ENCODE assay signal across 20 mouse cellular contexts in the genomic region with DNA sequence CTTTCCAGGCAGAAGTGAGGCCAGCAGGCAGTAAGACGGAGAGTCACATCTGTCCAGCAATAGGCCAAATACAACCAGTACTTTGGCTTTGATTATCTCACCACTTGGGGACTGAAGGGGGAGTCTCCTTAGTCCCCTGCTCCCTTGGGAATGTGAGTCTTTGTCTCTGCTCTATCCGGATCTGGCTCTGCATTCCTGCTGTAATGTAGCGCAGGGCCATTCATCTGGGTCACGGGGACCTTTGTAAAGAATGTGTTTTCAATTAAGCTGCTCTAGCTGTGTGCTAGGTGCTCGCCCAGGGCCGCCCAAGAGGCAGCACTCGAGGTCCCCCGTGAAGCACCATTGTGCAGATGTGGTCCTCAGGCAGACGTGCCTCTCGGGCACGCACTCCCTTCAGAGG. TPM values are rescaled to one million over a fixed set of nuclear protein-coding genes. Genes with fewer than 3 reads are reported as not detected.
DNase-seq lines count a peak whose midpoint lies in the region; ATAC-seq and TF ChIP-seq lines count a peak whose summit lies in the region.
"Had no signal": no experiment of that assay in that cellular context is flagged by ENCODE, and none has a peak within 500 bp of the region (broad histone marks: within the 10 kb centered on the region; RNA-seq: fewer than 3 reads in every experiment).

No protein-coding gene starts in this region.

- no peaks in the 10 kb centered on the region for H3K9me3 ChIP-seq in midbrain, embryonic 13.5 days
- no peaks in the 10 kb centered on the region for H3K9me3 ChIP-seq in midbrain, embryonic 16.5 days (replicated peaks; ENCODE audit: control insufficient read depth, low read length, poor library complexity, severe bottlenecking)
- H3K9me3 ChIP-seq in embryonic facial prominence, embryonic 11.5 days (replicated peaks; ENCODE audit: control insufficient read depth, low read length): no peaks in the 10 kb centered on the region
- no peaks in the 10 kb centered on the region for H3K9me3 ChIP-seq in hindbrain, embryonic 13.5 days
- H3K9me3 ChIP-seq: heart, embryonic 15.5 days had no signal

- peaks cover 10% of the 10 kb centered on the region; the same call in 1 of the 2 replicates for H3K27me3 ChIP-seq in midbrain, embryonic 13.5 days
- H3K27me3 ChIP-seq in midbrain, embryonic 16.5 days (ENCODE audit: control insufficient read depth, insufficient read depth, low read depth, low read length): no peaks in the 10 kb centered on the region
- H3K27me3 ChIP-seq in embryonic facial prominence, embryonic 11.5 days (ENCODE audit: control insufficient read depth, insufficient read depth, low read length): no peaks in the 10 kb centered on the region
- peaks cover 50% of the 10 kb centered on the region for H3K27me3 ChIP-seq in hindbrain, embryonic 13.5 days
- H3K27me3 ChIP-seq in kidney, adult 2 months (replicated peaks; ENCODE audit: control insufficient read depth, insufficient read depth, low read length): no peaks in the 10 kb centered on the region

- DNase-seq in embryonic facial prominence, embryonic 11.5 days (ENCODE audit: low spot score): peak; percentile 63
- DNase-seq in kidney, adult 2 months: no peak
- DNase-seq in left cerebral cortex, adult 18-20 months (ENCODE audit: low spot score in 2 of 2): no peak
- DNase-seq in cerebellum, postnatal 10 days: no peak
- DNase-seq: adrenal gland, adult 2 months; cerebellum, postnatal 36 days; kidney, postnatal 25 days; right cerebral cortex, postnatal 25 days; thymus, postnatal 14 days had no signal

- H3K27ac ChIP-seq in midbrain, embryonic 13.5 days: no peak overlapping the region
- no peak overlapping the region for H3K27ac ChIP-seq in midbrain, embryonic 16.5 days (ENCODE audit: low read length)
- H3K27ac ChIP-seq in embryonic facial prominence, embryonic 11.5 days (replicated peaks; ENCODE audit: low read depth, low read length): no peak overlapping the region
- no peak overlapping the region for H3K27ac ChIP-seq in hindbrain, embryonic 13.5 days
- no peak overlapping the region for H3K27ac ChIP-seq in kidney, adult 2 months (ENCODE audit: insufficient read depth, low read depth, low read length)
- H3K27ac ChIP-seq: heart, embryonic 15.5 days; left cerebral cortex, adult 2 months had no signal

- no peak for TF ChIP-seq POLR2A in kidney, adult 2 months (IDR thresholded peaks at IDR 0.05; ENCODE audit: low read depth, low read length)

- ATAC-seq in midbrain, embryonic 13.5 days: peak; percentile 56
- ATAC-seq in midbrain, embryonic 16.5 days: no peak; the same call in 1 of the 2 replicates
- ATAC-seq in embryonic facial prominence, embryonic 11.5 days (replicated peaks; ENCODE audit: insufficient number of reproducible peaks, low FRiP score, low TSS enrichment, low read depth): peak; percentile 73; the same call in 1 of the 2 replicates
- ATAC-seq in hindbrain, embryonic 13.5 days (ENCODE audit: low FRiP score): 0 out of 2 replicates have a peak, but pooled peaks have one; percentile 17
- ATAC-seq: intestine, embryonic 16.5 days had no signal

- TF ChIP-seq CTCF in kidney, adult 2 months (conservative IDR thresholded peaks at IDR 0.05; ENCODE audit: insufficient read depth, insufficient read length, low read depth, low read length): no peak

- no peak overlapping the region for H3K4me3 ChIP-seq in midbrain, embryonic 13.5 days (replicated peaks)
- no peak overlapping the region for H3K4me3 ChIP-seq in midbrain, embryonic 16.5 days (ENCODE audit: low read depth, low read length)
- no peak overlapping the region for H3K4me3 ChIP-seq in embryonic facial prominence, embryonic 11.5 days (ENCODE audit: low read depth, low read length)
- no peak overlapping the region for H3K4me3 ChIP-seq in hindbrain, embryonic 13.5 days
- H3K4me3 ChIP-seq in kidney, adult 2 months (ENCODE audit: insufficient read depth, low read depth, low read length): no peak overlapping the region
- H3K4me3 ChIP-seq: heart, embryonic 15.5 days; left cerebral cortex, adult 2 months had no signal

- peaks cover 17% of the 10 kb centered on the region for H3K4me1 ChIP-seq in midbrain, embryonic 13.5 days (replicated peaks)
- no peaks in the 10 kb centered on the region for H3K4me1 ChIP-seq in midbrain, embryonic 16.5 days (ENCODE audit: control insufficient read depth, insufficient read depth, low read length)
- no peaks in the 10 kb centered on the region for H3K4me1 ChIP-seq in embryonic facial prominence, embryonic 11.5 days (ENCODE audit: control insufficient read depth, insufficient read depth, low read length)
- peaks cover 15% of the 10 kb centered on the region for H3K4me1 ChIP-seq in hindbrain, embryonic 13.5 days (replicated peaks)
- no peaks in the 10 kb centered on the region for H3K4me1 ChIP-seq in kidney, adult 2 months (ENCODE audit: control insufficient read depth, insufficient read depth, low read length)
- H3K4me1 ChIP-seq: heart, embryonic 15.5 days had no signal

- WGBS in midbrain, embryonic 13.5 days: 14% methylated on average over 11 of the region's 11 CpGs
- WGBS in midbrain, embryonic 16.5 days: 20% methylated on average over 11 of the region's 11 CpGs
- WGBS in embryonic facial prominence, embryonic 11.5 days: 15% methylated on average over 11 of the region's 11 CpGs
- WGBS in hindbrain, embryonic 13.5 days: 18% methylated on average over 11 of the region's 11 CpGs
- 67% methylated on average over 11 of the region's 11 CpGs for whole genome bisulfite sequencing in kidney, adult 2 months

- no peaks in the 10 kb centered on the region for H3K36me3 ChIP-seq in midbrain, embryonic 13.5 days
- H3K36me3 ChIP-seq in midbrain, embryonic 16.5 days (ENCODE audit: control insufficient read depth, insufficient read depth, low read length): no peaks in the 10 kb centered on the region
- no peaks in the 10 kb centered on the region for H3K36me3 ChIP-seq in embryonic facial prominence, embryonic 11.5 days (replicated peaks; ENCODE audit: control insufficient read depth, insufficient read depth, low read depth, low read length)
- H3K36me3 ChIP-seq in hindbrain, embryonic 13.5 days: no peaks in the 10 kb centered on the region
- H3K36me3 ChIP-seq in kidney, adult 2 months (ENCODE audit: control insufficient read depth, insufficient read depth, low read length): no peaks in the 10 kb centered on the region
- H3K36me3 ChIP-seq: heart, embryonic 15.5 days had no signal

- H3K9ac ChIP-seq in midbrain, embryonic 13.5 days (replicated peaks): no peak overlapping the region
- H3K9ac ChIP-seq in midbrain, embryonic 16.5 days (ENCODE audit: low read depth, low read length): no peak overlapping the region
- no peak overlapping the region for H3K9ac ChIP-seq in embryonic facial prominence, embryonic 11.5 days (replicated peaks; ENCODE audit: low read length)
- H3K9ac ChIP-seq in hindbrain, embryonic 13.5 days: no peak overlapping the region
- H3K9ac ChIP-seq: heart, embryonic 15.5 days had no signal

- no peak overlapping the region for H3K4me2 ChIP-seq in midbrain, embryonic 13.5 days (replicated peaks)
- no peak overlapping the region for H3K4me2 ChIP-seq in midbrain, embryonic 16.5 days (ENCODE audit: low read length)
- H3K4me2 ChIP-seq in embryonic facial prominence, embryonic 11.5 days (ENCODE audit: low read depth, low read length): no peak overlapping the region
- H3K4me2 ChIP-seq in hindbrain, embryonic 13.5 days: no peak overlapping the region
- H3K4me2 ChIP-seq: heart, embryonic 15.5 days had no signal

RNA-seq across cellular contexts. Expression of a gene that starts 44.6 kb away (rescaled TPM):
- polyA plus RNA-seq in midbrain, embryonic 13.5 days (2015; fragmentation: Nextera tagmentation; extraction: Ambion mirVana): 0.13 TPM in 1 of 2 replicates, not detected in the other
- 0.11 TPM in 1 of 2 replicates, not detected in the other for polyA plus RNA-seq in midbrain, embryonic 16.5 days (2015; fragmentation: Nextera tagmentation; extraction: Ambion mirVana)
- polyA plus RNA-seq in embryonic facial prominence, embryonic 11.5 days (2014; fragmentation: Nextera tagmentation; extraction: Ambion mirVana): not detected in 2 replicates
- 0.09 TPM in 1 of 2 replicates, not detected in the other for polyA plus RNA-seq in hindbrain, embryonic 13.5 days (2015; fragmentation: Nextera tagmentation; extraction: Ambion mirVana)
- polyA plus RNA-seq in kidney, adult 2 months (2012; rRNA removed): not detected in 2 replicates
- total RNA-seq in left cerebral cortex, adult 18-20 months (2021): not detected
- total RNA-seq: adrenal gland, adult 2 months; gastrocnemius, postnatal 4 days; left cerebral cortex, adult 2 months; liver, adult 2 months; megakaryocyte-erythroid progenitor cell, adult 5-6 weeks had no signal
- polyA plus RNA-seq: adrenal gland, adult 2 months; C2C12; heart, embryonic 15.5 days; intestine, embryonic 16.5 days; liver, adult 2 months; lung, embryonic 16.5 days had no signal
